Mouse (Mus musculus) adrenal gland, adult (tissue): ENCODE results near the gene Olfr1209.

ENCODE experiments used
- DNase-seq, 2 experiments: peaks; one replicate each; pipeline ENCODE4 v3.0.0; 2022 to 2023; ENCODE audit warnings: low spot score in 1 of 2; ENCODE audit not compliant: inconsistent age in 2 of 2

Olfr1209 gene

DNA sequence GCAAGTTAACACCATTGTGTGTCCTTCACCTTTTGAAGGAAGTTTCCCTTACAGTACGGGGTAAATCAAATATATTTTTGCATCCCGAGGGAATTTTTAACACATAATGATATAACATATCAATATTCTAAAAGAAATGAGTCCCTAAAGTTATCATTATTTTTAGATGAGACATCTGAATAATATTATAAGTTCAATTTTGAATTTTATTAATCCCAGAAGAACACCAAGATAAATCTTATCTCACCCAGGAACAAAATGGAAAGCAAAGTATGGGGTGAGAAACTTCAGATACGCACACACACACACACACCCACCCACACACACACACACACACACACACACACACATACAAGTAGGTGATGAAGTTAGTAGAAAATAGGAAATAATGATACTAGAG, at the start of gene Olfr1209:
Gene Olfr1209 (minus strand): TSS at position 101 of the 400 bp plus-strand sequence.
- no peak for DNase-seq

DNA sequence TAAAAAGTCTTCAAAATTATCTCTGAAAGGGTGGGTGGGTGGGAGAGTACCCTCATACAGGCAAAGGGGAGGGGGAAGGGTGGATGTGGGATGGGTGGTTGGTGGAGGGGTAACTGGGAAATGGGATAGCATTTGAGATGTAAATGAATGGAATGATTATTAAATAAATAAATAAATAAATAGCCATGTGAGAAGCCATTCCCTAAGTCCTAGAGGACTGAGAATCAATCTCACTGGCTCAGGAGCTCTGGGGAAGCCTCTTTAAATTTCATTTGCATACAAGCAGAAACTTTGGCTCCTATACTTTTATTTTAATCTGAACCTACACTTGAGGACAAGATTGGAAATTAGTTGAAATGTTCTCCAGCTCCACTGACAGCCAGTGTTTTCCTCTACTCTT, 38.7 kb upstream of the Olfr1209 start, which contains the start of gene Olfr1212:
Gene Olfr1212 (plus strand): TSS at position 301 of the 400 bp plus-strand sequence.
- DNase-seq: no peak

DNA sequence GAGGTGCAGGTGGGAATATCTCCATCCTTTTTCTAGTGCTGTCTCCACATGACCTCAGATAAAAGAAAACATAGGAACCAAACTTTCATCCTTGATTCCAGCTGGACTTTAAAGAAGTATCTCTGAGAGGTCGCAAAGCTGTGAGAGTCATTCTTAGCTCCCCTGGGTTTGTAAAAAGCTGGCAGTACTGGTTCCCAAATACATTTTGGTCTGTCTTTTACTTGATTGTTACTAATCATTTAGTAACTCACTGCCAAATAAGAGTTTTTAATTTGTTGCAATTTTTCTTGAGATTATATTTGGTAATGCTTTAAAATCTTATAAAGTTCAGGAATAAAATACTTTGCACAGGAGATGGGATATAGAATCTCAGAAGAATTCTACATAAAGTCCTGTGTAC, 23.1 kb upstream of the Olfr1209 start, which contains the start of gene Olfr1211:
Gene Olfr1211 (minus strand): TSS at position 101 of the 400 bp plus-strand sequence.
- DNase-seq: no peak

DNA sequence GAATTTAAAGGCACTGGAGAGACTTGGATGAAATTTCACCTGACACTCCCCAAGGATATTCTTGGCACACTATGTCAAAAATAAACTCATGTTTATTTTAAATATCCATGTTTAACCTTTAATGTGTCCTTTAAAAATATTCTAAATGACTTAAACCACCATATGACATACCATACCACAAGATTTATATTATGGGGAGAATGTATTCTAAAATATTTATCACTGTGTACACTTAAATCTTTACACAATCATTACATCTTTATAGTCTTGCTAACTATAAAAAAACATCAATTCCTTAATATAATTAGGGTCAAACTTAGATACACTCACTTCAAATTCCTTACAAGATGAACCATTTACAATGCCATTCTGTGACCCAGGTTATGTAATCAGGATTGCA, 12.7 kb downstream of the Olfr1209 start, which contains the start of gene Olfr1208:
Gene Olfr1208 (minus strand): TSS at position 101 of the 400 bp plus-strand sequence.
- no peak for DNase-seq

DNA sequence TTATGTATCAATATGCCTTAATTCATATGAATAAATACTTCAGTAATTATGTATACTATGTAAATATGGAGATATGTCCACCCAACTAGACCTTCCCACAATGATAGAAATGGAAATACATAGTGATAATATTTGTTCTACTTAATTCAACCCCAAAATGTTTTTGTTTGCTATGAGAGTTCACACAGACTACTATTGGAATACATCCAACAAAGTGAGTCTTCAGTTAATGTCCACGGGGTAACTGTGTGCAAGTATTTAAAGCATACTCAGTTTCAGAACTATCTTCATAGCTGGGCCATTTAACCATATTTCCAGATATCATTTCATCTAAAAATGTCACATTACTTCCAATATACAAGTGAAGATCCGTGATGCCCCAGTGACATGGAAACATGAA, 52.0 kb downstream of the Olfr1209 start, which contains the start of gene Olfr1206:
Gene Olfr1206 (plus strand): TSS at position 301 of the 400 bp plus-strand sequence.
- DNase-seq: no peak
